In the genomic region with DNA sequence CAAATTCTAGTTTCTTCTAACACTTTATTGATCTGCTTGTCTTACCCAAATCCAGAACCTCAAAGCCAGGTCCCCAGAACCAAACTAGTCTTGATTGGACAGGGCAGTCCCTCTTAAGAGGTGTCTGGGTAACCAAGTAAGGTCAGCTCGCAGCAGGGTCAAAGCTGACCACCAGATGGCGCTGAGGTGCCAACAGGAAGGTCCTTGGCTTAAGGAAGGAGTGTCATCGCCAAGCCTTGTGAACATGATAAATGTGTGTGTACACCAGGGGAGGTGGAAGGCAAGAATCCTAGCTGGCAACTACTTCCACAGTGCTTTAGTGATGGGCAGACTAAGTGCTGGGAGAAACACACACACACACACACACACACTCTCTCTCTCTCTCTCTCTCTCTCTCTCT, we compare ENCODE assay signal across 8 mouse cellular contexts. TPM values are rescaled to one million over a fixed set of nuclear protein-coding genes. Genes with fewer than 3 reads are reported as not detected.
DNase-seq lines count a peak whose midpoint lies in the region; ATAC-seq lines count a peak whose summit lies in the region.

No protein-coding gene starts in this region.

- H3K9ac ChIP-seq in forebrain, embryonic 14.5 days (ENCODE audit: low read length): no peak overlapping the region
- H3K9ac ChIP-seq in forebrain, embryonic 16.5 days (replicated peaks; ENCODE audit: low read depth, low read length): no peak overlapping the region
- no peak overlapping the region for H3K9ac ChIP-seq in intestine, embryonic 16.5 days (ENCODE audit: low read depth, low read length)

- H3K27me3 ChIP-seq in forebrain, embryonic 14.5 days (replicated peaks; ENCODE audit: control insufficient read depth, insufficient read depth, low read length): no peaks in the 10 kb centered on the region
- 0 out of 2 replicates have a peak, but pooled peaks cover 4% of the 10 kb centered on the region for H3K27me3 ChIP-seq in forebrain, embryonic 16.5 days (replicated peaks; ENCODE audit: control insufficient read depth, insufficient read depth, low read length)
- H3K27me3 ChIP-seq in intestine, embryonic 16.5 days (replicated peaks; ENCODE audit: control insufficient read depth, insufficient read depth, low read length): no peaks in the 10 kb centered on the region

- H3K27ac ChIP-seq in forebrain, embryonic 14.5 days (ENCODE audit: low read depth, low read length): no peak overlapping the region
- no peak overlapping the region for H3K27ac ChIP-seq in forebrain, embryonic 16.5 days (ENCODE audit: low read length)
- H3K27ac ChIP-seq in intestine, embryonic 16.5 days (ENCODE audit: low read length): no peak overlapping the region

- intact Hi-C loops in gastrocnemius, postnatal 36 days (cut with DNase I): loop anchor here (2.0 kb wide), 2 partner anchors 95 to 175 kb away; no protein-coding TSS in a partner anchor
- intact Hi-C loops in left cerebral cortex, postnatal 14 days (cut with DNase I): loop anchor here (1.0 kb wide), 1 partner anchor 174 kb away; no protein-coding TSS in a partner anchor

- H3K9me3 ChIP-seq in forebrain, embryonic 14.5 days (replicated peaks; ENCODE audit: control insufficient read depth, low read length): no peaks in the 10 kb centered on the region
- no peaks in the 10 kb centered on the region for H3K9me3 ChIP-seq in forebrain, embryonic 16.5 days (ENCODE audit: control insufficient read depth, low read length)
- H3K9me3 ChIP-seq in intestine, embryonic 16.5 days (ENCODE audit: control insufficient read depth, low read length): no peaks in the 10 kb centered on the region

- no peak overlapping the region for H3K4me2 ChIP-seq in forebrain, embryonic 14.5 days (ENCODE audit: low read length)
- H3K4me2 ChIP-seq in forebrain, embryonic 16.5 days (ENCODE audit: low read length): no peak overlapping the region
- H3K4me2 ChIP-seq in intestine, embryonic 16.5 days (ENCODE audit: low read depth, low read length): peak overlapping the region; percentile 77

- H3K4me1 ChIP-seq in forebrain, embryonic 14.5 days (ENCODE audit: control insufficient read depth, insufficient read depth, low read length): peaks cover 8% of the 10 kb centered on the region; the same call in 1 of the 2 replicates
- H3K4me1 ChIP-seq in forebrain, embryonic 16.5 days (replicated peaks; ENCODE audit: control insufficient read depth, insufficient read depth, low read length): peaks cover 11% of the 10 kb centered on the region
- H3K4me1 ChIP-seq in intestine, embryonic 16.5 days (ENCODE audit: control insufficient read depth, insufficient read depth, low read length): peaks cover 18% of the 10 kb centered on the region

- no peak overlapping the region for H3K4me3 ChIP-seq in forebrain, embryonic 14.5 days (ENCODE audit: low read depth, low read length)
- no peak overlapping the region for H3K4me3 ChIP-seq in forebrain, embryonic 16.5 days (replicated peaks; ENCODE audit: low read length)
- no peak overlapping the region for H3K4me3 ChIP-seq in intestine, embryonic 16.5 days (ENCODE audit: low read length)

- DNase-seq in forebrain, embryonic 14.5 days (ENCODE audit: low spot score): peak; percentile 89
- peak; percentile 97 to 99 for DNase-seq in cerebellum, postnatal 14 days
- peak; percentile 90 to 92 for DNase-seq in gastrocnemius, postnatal 36 days
- DNase-seq in left cerebral cortex, postnatal 14 days (ENCODE audit: low spot score in 2 of 2): peak; percentile 91 to 93
- peak; percentile 94 for DNase-seq in mesoderm, embryonic 11.5 days (ENCODE audit: low read depth, low spot score)
- DNase-seq in spleen, adult 18-20 months: peak; percentile 81 to 95

- ATAC-seq in forebrain, embryonic 14.5 days: no peak
- no peak for ATAC-seq in forebrain, embryonic 16.5 days
- peak; percentile 8; the same call in 1 of the 2 replicates for ATAC-seq in intestine, embryonic 16.5 days

- 5% methylated on average over 3 of the region's 3 CpGs for WGBS in forebrain, embryonic 14.5 days
- 5% methylated on average over 3 of the region's 3 CpGs for WGBS in forebrain, embryonic 16.5 days
- 2% methylated on average over 3 of the region's 3 CpGs for WGBS in intestine, embryonic 16.5 days

- H3K36me3 ChIP-seq in forebrain, embryonic 14.5 days (ENCODE audit: control insufficient read depth, insufficient read depth, low read length): peaks cover 14% of the 10 kb centered on the region; the same call in 1 of the 2 replicates
- H3K36me3 ChIP-seq in forebrain, embryonic 16.5 days (ENCODE audit: control insufficient read depth, insufficient read depth): no peaks in the 10 kb centered on the region
- H3K36me3 ChIP-seq in intestine, embryonic 16.5 days (ENCODE audit: control insufficient read depth, insufficient read depth, low read length): peaks cover 25% of the 10 kb centered on the region

RNA-seq across cellular contexts. Expression of a gene that starts 2.7 kb away (rescaled TPM):
- 3.9 and 5.2 TPM in 2 replicates for polyA plus RNA-seq in forebrain, embryonic 14.5 days (2014; fragmentation: Nextera tagmentation; extraction: Ambion mirVana)
- polyA plus RNA-seq in forebrain, embryonic 16.5 days (2015; fragmentation: Nextera tagmentation; extraction: Ambion mirVana): 4.7 and 5.6 TPM in 2 replicates
- 1 to 10 TPM; 3.8 to 4.2 TPM for total RNA-seq in gastrocnemius, postnatal 36 days (2021)
- polyA plus RNA-seq in intestine, embryonic 16.5 days (2015; fragmentation: Nextera tagmentation; extraction: Ambion mirVana): 23.8 and 25.5 TPM in 2 replicates
- 10 to 100 TPM; 11.5 to 16.7 TPM for total RNA-seq in left cerebral cortex, postnatal 14 days (2021)

RNA-seq across cellular contexts. Expression of a gene that starts 23.4 kb away (rescaled TPM):
- not detected in 2 replicates for polyA plus RNA-seq in forebrain, embryonic 14.5 days (2014; fragmentation: Nextera tagmentation; extraction: Ambion mirVana)
- not detected in 2 replicates for polyA plus RNA-seq in forebrain, embryonic 16.5 days (2015; fragmentation: Nextera tagmentation; extraction: Ambion mirVana)
- total RNA-seq in gastrocnemius, postnatal 36 days (2021): not detected
- not detected in 2 replicates for polyA plus RNA-seq in intestine, embryonic 16.5 days (2015; fragmentation: Nextera tagmentation; extraction: Ambion mirVana)
- total RNA-seq in left cerebral cortex, postnatal 14 days (2021): not detected
